Mouse (Mus musculus): ENCODE results near the gene Rnaseh2a. TPM values are rescaled to one million over a fixed set of nuclear protein-coding genes. Genes with fewer than 3 reads are reported as not detected.

Gene Rnaseh2a
- polyA plus RNA-seq, 1 experiment from 2014 or later, result 54.7 TPM

GRCm38 (mm10) chr8:84907037-84907436 is 62.5 kb downstream of the Rnaseh2a start:
- peaks cover 21% of the 10 kb centered on the region for H3K27me3 ChIP-seq (replicated peaks)

More at GRCm38 (mm10) chr8:84907037-84907436, 62.5 kb downstream of the Rnaseh2a start:
- H3K36me3 ChIP-seq (replicated peaks), result peaks cover 7% of the 10 kb centered on the region
- H3K4me1 ChIP-seq, result peaks cover 24% of the 10 kb centered on the region
- H3K4me3 ChIP-seq, result no peak overlapping the region
- H3K4me2 ChIP-seq, result no peak overlapping the region
- WGBS, result 92% methylated on average over 9 of the region's 9 CpGs
- H3K27ac ChIP-seq, result no peak overlapping the region
- ATAC-seq (replicated peaks), result no peak
- H3K9ac ChIP-seq, result no peak overlapping the region
- no peaks in the 10 kb centered on the region for H3K9me3 ChIP-seq

Small RNA genes lying within 50 kb of the gene (microRNA-seq; reads per million reads assigned to microRNA genes)
- not detected for gene Gm24197

Other genes with a start within 250 kb of the Rnaseh2a start
- 0.97 and 1.8 TPM in 2 replicates for gene G430095P16Rik, start 246.8 kb downstream of the Rnaseh2a start, polyA plus RNA-seq (2015; fragmentation: Nextera tagmentation; extraction: Ambion mirVana)
- gene Nfix, start 169.4 kb downstream of the Rnaseh2a start, polyA plus RNA-seq (2015; fragmentation: Nextera tagmentation; extraction: Ambion mirVana), result 48.6 and 54.0 TPM in 2 replicates
- 12.3 and 13.4 TPM in 2 replicates for gene Dand5, start 146.9 kb downstream of the Rnaseh2a start, polyA plus RNA-seq (2015; fragmentation: Nextera tagmentation; extraction: Ambion mirVana)
- gene Gadd45gip1, start 138.2 kb downstream of the Rnaseh2a start, polyA plus RNA-seq (2015; fragmentation: Nextera tagmentation; extraction: Ambion mirVana), result 35.5 and 36.1 TPM in 2 replicates
- gene Rad23a, start 129.1 kb downstream of the Rnaseh2a start, polyA plus RNA-seq (2015; fragmentation: Nextera tagmentation; extraction: Ambion mirVana), result 88.2 and 91.7 TPM in 2 replicates
- gene Calr, start 122.8 kb downstream of the Rnaseh2a start, polyA plus RNA-seq (2015; fragmentation: Nextera tagmentation; extraction: Ambion mirVana), result 669 and 673 TPM in 2 replicates
- gene Farsa, start 112.8 kb downstream of the Rnaseh2a start, polyA plus RNA-seq (2015; fragmentation: Nextera tagmentation; extraction: Ambion mirVana), result 126 and 127 TPM in 2 replicates
- gene Syce2, start 97.7 kb downstream of the Rnaseh2a start, polyA plus RNA-seq (2015; fragmentation: Nextera tagmentation; extraction: Ambion mirVana), result 18.4 and 22.0 TPM in 2 replicates
- gene Gcdh, start 75.8 kb downstream of the Rnaseh2a start, polyA plus RNA-seq (2015; fragmentation: Nextera tagmentation; extraction: Ambion mirVana), result 36.1 and 37.1 TPM in 2 replicates
- 0.65 and 0.79 TPM in 2 replicates for gene Klf1, start 67.8 kb downstream of the Rnaseh2a start, polyA plus RNA-seq (2015; fragmentation: Nextera tagmentation; extraction: Ambion mirVana)
- 7.1 and 7.6 TPM in 2 replicates for gene Dnase2a, start 61.2 kb downstream of the Rnaseh2a start, polyA plus RNA-seq (2015; fragmentation: Nextera tagmentation; extraction: Ambion mirVana)
- 76.2 and 84.8 TPM in 2 replicates for gene Mast1, start 32.4 kb downstream of the Rnaseh2a start, polyA plus RNA-seq (2015; fragmentation: Nextera tagmentation; extraction: Ambion mirVana)
- gene Rtbdn, start 22.8 kb downstream of the Rnaseh2a start, polyA plus RNA-seq (2015; fragmentation: Nextera tagmentation; extraction: Ambion mirVana), result 2.8 and 3.4 TPM in 2 replicates
- gene Gm49661, start 334 bp downstream of the Rnaseh2a start, polyA plus RNA-seq (2015; fragmentation: Nextera tagmentation; extraction: Ambion mirVana), result not detected in 2 replicates
- 1,276 and 1,344 TPM in 2 replicates for gene Prdx2, start 180 bp downstream of the Rnaseh2a start, polyA plus RNA-seq (2015; fragmentation: Nextera tagmentation; extraction: Ambion mirVana)
- gene Junb, start 9.0 kb upstream of the Rnaseh2a start, polyA plus RNA-seq (2015; fragmentation: Nextera tagmentation; extraction: Ambion mirVana), result 5.5 and 6.8 TPM in 2 replicates
- gene Hook2, start 20.8 kb upstream of the Rnaseh2a start, polyA plus RNA-seq (2015; fragmentation: Nextera tagmentation; extraction: Ambion mirVana), result 38.9 and 41.1 TPM in 2 replicates
- gene Best2, start 44.8 kb upstream of the Rnaseh2a start, polyA plus RNA-seq (2015; fragmentation: Nextera tagmentation; extraction: Ambion mirVana), result not detected in 2 replicates
- 146 and 159 TPM in 2 replicates for gene Asna1, start 55.5 kb upstream of the Rnaseh2a start, polyA plus RNA-seq (2015; fragmentation: Nextera tagmentation; extraction: Ambion mirVana)
- 121 and 124 TPM in 2 replicates for gene Trir, start 57.1 kb upstream of the Rnaseh2a start, polyA plus RNA-seq (2015; fragmentation: Nextera tagmentation; extraction: Ambion mirVana)
- 64.2 and 71.0 TPM in 2 replicates for gene Tnpo2, start 67.1 kb upstream of the Rnaseh2a start, polyA plus RNA-seq (2015; fragmentation: Nextera tagmentation; extraction: Ambion mirVana)
- gene Fbxw9, start 90.3 kb upstream of the Rnaseh2a start, polyA plus RNA-seq (2015; fragmentation: Nextera tagmentation; extraction: Ambion mirVana), result 84.5 and 86.2 TPM in 2 replicates
- 0.89 and 2.0 TPM in 2 replicates for gene Gm5741, start 98.2 kb upstream of the Rnaseh2a start, polyA plus RNA-seq (2015; fragmentation: Nextera tagmentation; extraction: Ambion mirVana)
- 111 and 112 TPM in 2 replicates for gene Dhps, start 102.0 kb upstream of the Rnaseh2a start, polyA plus RNA-seq (2015; fragmentation: Nextera tagmentation; extraction: Ambion mirVana)
- 135 TPM in 2 replicates for gene Wdr83os, start 111.0 kb upstream of the Rnaseh2a start, polyA plus RNA-seq (2015; fragmentation: Nextera tagmentation; extraction: Ambion mirVana)
- gene Wdr83, start 111.5 kb upstream of the Rnaseh2a start, polyA plus RNA-seq (2015; fragmentation: Nextera tagmentation; extraction: Ambion mirVana), result 60.3 and 66.9 TPM in 2 replicates
- 19.8 and 20.0 TPM in 2 replicates for gene Man2b1, start 113.5 kb upstream of the Rnaseh2a start, polyA plus RNA-seq (2015; fragmentation: Nextera tagmentation; extraction: Ambion mirVana)
- gene Zfp791, start 153.3 kb upstream of the Rnaseh2a start, polyA plus RNA-seq (2015; fragmentation: Nextera tagmentation; extraction: Ambion mirVana), result 4.2 and 4.6 TPM in 2 replicates
- gene Cks1brt, start 182.2 kb upstream of the Rnaseh2a start, polyA plus RNA-seq (2015; fragmentation: Nextera tagmentation; extraction: Ambion mirVana), result not detected in 2 replicates

Data from midbrain, embryonic 15.5 days (tissue).